Mouse (Mus musculus) forebrain, embryonic 14.5 days (tissue): ENCODE results near the gene Trim67. TPM values are rescaled to one million over a fixed set of nuclear protein-coding genes. Genes with fewer than 3 reads are reported as not detected.
"Not testable (repeated sequence)": the region's sequence is repeated elsewhere in the genome, so short reads cannot be mapped to it uniquely, and the experiment has no call there.

Experiments used
- ATAC-seq: fragments of 200-750 bp; cut with Nextera tagmentation; 2 replicates; pipeline ENCODE4 v1.8.0; 2017; ENCODE audit warnings: mild to moderate bottlenecking, moderate library complexity
- DNase-seq: peaks from one replicate; pipeline ENCODE4 v3.0.0-alpha.2; 2015; ENCODE audit warnings: low spot score
- H3K27ac ChIP-seq: fragments of 300-500 bp; sonication (generic); 2 replicates; pipeline ENCODE4 v1.5.1; 2014; ENCODE audit warnings: low read depth, mild to moderate bottlenecking, control low read depth, low read length, moderate library complexity
- H3K27me3 ChIP-seq: fragments of 300-500 bp; sonication (generic); replicated peaks from 2 replicates; pipeline ENCODE4 v1.6.1; 2014; ENCODE audit warnings: low read length, control low read depth, mixed read lengths; ENCODE audit not compliant: control insufficient read depth, insufficient read depth
- H3K36me3 ChIP-seq: fragments of 300-500 bp; sonication (generic); 2 replicates; pipeline ENCODE4 v1.6.1; 2014; ENCODE audit warnings: low read length, control low read depth; ENCODE audit not compliant: control insufficient read depth, insufficient read depth
- H3K4me1 ChIP-seq: fragments of 300-500 bp; sonication (generic); 2 replicates; pipeline ENCODE4 v1.6.1; 2014; ENCODE audit warnings: antibody characterized with exemption, low read length, control low read depth; ENCODE audit not compliant: control insufficient read depth, insufficient read depth
- H3K4me2 ChIP-seq: fragments of 300-500 bp; sonication (generic); 2 replicates; pipeline ENCODE4 v1.6.1; 2014; ENCODE audit warnings: mild to moderate bottlenecking, control low read depth, low read length
- H3K4me3 ChIP-seq: fragments of 300-500 bp; sonication (generic); 2 replicates; pipeline ENCODE4 v1.5.1; 2014; ENCODE audit warnings: low read depth, low read length, control low read depth
- H3K9ac ChIP-seq: fragments of 300-500 bp; sonication (generic); 2 replicates; pipeline ENCODE4 v1.6.1; 2014; ENCODE audit warnings: mild to moderate bottlenecking, low read length, control low read depth, moderate library complexity
- H3K9me3 ChIP-seq: fragments of 300-500 bp; sonication (generic); replicated peaks from 2 replicates; pipeline ENCODE4 v1.6.1; 2016; ENCODE audit warnings: low read length, control low read depth, mixed read lengths; ENCODE audit not compliant: control insufficient read depth
- WGBS: fragments of 180-500 bp; shearing (Covaris S2); extraction: QIAGEN DNeasy Blood & Tissue Kit; methylation state at CpG from one replicate; pipeline ENCODE4 v1.1.7; 2014; 5-methylcytosine and 5-hydroxymethylcytosine counted together
- polyA plus RNA-seq: library from polyadenylated mRNA; unstranded; fragments of >200 nt; fragmentation: Nextera tagmentation; extraction: Ambion mirVana; gene quantifications from 2 replicates; pipeline ENCODE4 v1.2.1, GENCODE M21; 2014

Trim67 gene
- polyA plus RNA-seq, 1 experiment from 2014 or later, result 16.5 TPM

- H3K9ac ChIP-seq, result not testable (repeated sequence)
- WGBS, result 93% methylated on average over 1 of the region's 1 CpGs
Observed at GRCm38 (mm10) chr8:124842929-124843328, 50.0 kb downstream of the Trim67 start.

GRCm38 (mm10) chr8:124845131-124845530 lies 52.2 kb downstream of the Trim67 start:
- no peaks in the 10 kb centered on the region for H3K4me1 ChIP-seq
- ATAC-seq (no peak), DNase-seq (no peak)
- no peak overlapping the region for H3K4me3 ChIP-seq
- H3K27me3 ChIP-seq, result no peaks in the 10 kb centered on the region
- no peak overlapping the region for H3K27ac ChIP-seq
- WGBS, result 73% methylated on average over 3 of the region's 3 CpGs
- H3K9me3 ChIP-seq, result no peaks in the 10 kb centered on the region
- no peak overlapping the region for H3K4me2 ChIP-seq
- peaks cover 36% of the 10 kb centered on the region for H3K36me3 ChIP-seq
- no peak overlapping the region for H3K9ac ChIP-seq

More at GRCm38 (mm10) chr8:124842929-124843328, 50.0 kb downstream of the Trim67 start:
- H3K4me2 ChIP-seq, H3K4me1 ChIP-seq, H3K27ac ChIP-seq, DNase-seq, ATAC-seq, H3K27me3 ChIP-seq, H3K4me3 ChIP-seq, H3K9me3 ChIP-seq: not testable (repeated sequence)
- peaks cover 57% of the 10 kb centered on the region for H3K36me3 ChIP-seq

GRCm38 (mm10) chr8:124845573-124845972 lies 52.7 kb downstream of the Trim67 start:
- no peaks in the 10 kb centered on the region for H3K9me3 ChIP-seq
- no peak overlapping the region for H3K4me3 ChIP-seq
- no peaks in the 10 kb centered on the region for H3K27me3 ChIP-seq
- ATAC-seq (no peak), DNase-seq (no peak)
- peaks cover 31% of the 10 kb centered on the region for H3K36me3 ChIP-seq
- 94% methylated on average over 5 of the region's 5 CpGs for WGBS
- no peak overlapping the region for H3K27ac ChIP-seq
- no peak overlapping the region for H3K4me2 ChIP-seq
- H3K4me1 ChIP-seq, result no peaks in the 10 kb centered on the region
- H3K9ac ChIP-seq, result no peak overlapping the region

DNA sequence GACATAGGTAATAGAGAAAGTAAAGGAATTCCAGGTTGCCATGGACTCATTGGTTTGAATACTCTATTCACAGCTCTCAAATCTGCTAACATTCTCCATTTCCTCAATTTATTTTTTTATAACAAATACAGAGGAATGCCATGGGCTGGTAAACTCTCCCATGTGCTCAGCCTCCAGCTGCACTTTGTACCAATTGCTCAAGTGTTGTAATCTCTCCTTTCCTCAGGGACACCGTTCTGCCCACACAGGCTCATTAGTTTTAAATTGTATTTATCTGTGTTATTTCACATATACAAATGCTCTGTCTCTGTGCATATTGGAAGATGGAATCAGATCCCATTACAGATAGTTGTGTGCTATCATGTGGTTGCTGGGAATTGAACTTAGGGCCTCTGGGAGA lies 60.6 kb downstream of the Trim67 start:
- DNase-seq, result no peak
- no peaks in the 10 kb centered on the region for H3K27me3 ChIP-seq
- H3K36me3 ChIP-seq, result peaks cover 39% of the 10 kb centered on the region
- WGBS, result 97% methylated on average over 1 of the region's 1 CpGs
- no peak overlapping the region for H3K9ac ChIP-seq
- H3K4me3 ChIP-seq, result no peak overlapping the region
- H3K4me2 ChIP-seq, result no peak overlapping the region
- no peaks in the 10 kb centered on the region for H3K4me1 ChIP-seq
- ATAC-seq, result no peak
- H3K9me3 ChIP-seq, result peaks cover 11% of the 10 kb centered on the region; the same call in 1 of the 2 replicates
- no peak overlapping the region for H3K27ac ChIP-seq

- Histone ChIP-seq H3K9ac (no peak overlapping the region), H3K9me3 (no peaks in the 10 kb centered on the region; the same call in 1 of the 2 replicates), H3K4me3 (no peak overlapping the region), H3K27me3 (no peaks in the 10 kb centered on the region), H3K4me1 (peaks cover 7% of the 10 kb centered on the region), H3K4me2 (no peak overlapping the region), H3K36me3 (peaks cover 49% of the 10 kb centered on the region), H3K27ac (no peak overlapping the region)
- DNase-seq (no peak), ATAC-seq (no peak)
Observed at GRCm38 (mm10) chr8:124859466-124859865, 66.6 kb downstream of the Trim67 start.

GRCm38 (mm10) chr8:124860188-124860587 lies 67.3 kb downstream of the Trim67 start:
- H3K36me3 ChIP-seq, result peaks cover 43% of the 10 kb centered on the region
- H3K4me1 ChIP-seq, result peaks cover 7% of the 10 kb centered on the region
- H3K4me2 ChIP-seq, result no peak overlapping the region
- no peak overlapping the region for H3K9ac ChIP-seq
- H3K27ac ChIP-seq, result no peak overlapping the region
- H3K9me3 ChIP-seq, result no peaks in the 10 kb centered on the region; the same call in 1 of the 2 replicates
- 95% methylated on average over 3 of the region's 3 CpGs for WGBS
- H3K27me3 ChIP-seq, result no peaks in the 10 kb centered on the region
- no peak for ATAC-seq
- no peak for DNase-seq
- H3K4me3 ChIP-seq, result no peak overlapping the region

DNA sequence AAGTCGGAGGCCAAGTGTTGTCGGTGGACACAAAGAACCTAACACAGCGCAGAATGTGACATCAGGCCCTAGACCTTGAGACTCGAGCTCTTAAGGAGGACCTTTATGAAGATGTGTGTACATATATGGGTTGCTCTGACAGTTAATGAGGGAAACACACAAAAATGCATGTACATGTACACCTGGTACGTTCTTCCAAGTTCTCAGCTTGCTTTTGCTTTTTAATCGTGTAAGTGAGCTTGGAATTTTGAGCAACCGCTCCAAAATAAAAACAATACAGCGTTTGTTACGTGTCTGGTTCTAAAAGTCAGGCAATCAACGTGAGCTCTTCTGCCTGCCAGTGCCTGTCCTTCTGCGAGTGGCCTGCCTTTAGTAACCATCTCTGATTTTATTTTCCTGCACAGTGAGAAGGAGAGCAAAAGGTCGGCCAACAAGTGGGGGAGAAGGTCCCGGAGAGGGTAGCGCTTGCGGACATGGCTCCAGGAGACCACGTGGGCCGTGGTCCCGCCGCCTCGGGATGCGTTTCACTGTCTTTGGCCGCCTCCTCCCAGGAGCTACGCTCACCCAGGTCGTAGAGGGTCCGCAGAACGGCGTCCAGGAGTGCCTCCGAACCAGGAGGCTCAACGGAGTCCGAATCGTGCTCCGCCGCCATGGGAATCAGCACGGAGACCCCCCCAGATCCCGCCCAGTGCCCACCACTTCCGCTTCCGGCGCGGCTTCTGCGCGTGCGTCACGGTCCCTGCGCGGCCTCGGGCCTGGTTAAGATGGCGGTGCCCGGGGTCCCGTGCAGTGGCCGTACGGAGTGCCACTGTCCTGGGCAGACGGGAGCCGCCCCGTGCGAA lies 69.7 kb downstream of the Trim67 start, which contains the start of the genes Gnpat and 2810004N23Rik:
Gene Gnpat, plus strand, starts transcription at position 713 of the 842 bp plus-strand sequence.
Gene 2810004N23Rik, minus strand, starts transcription at position 800 of the 842 bp plus-strand sequence.
- Histone ChIP-seq H3K4me2 (peak within 1 kb of the TSS; percentile 80), H3K9me3 (no peaks in the 10 kb centered on the region), H3K4me1 (peaks cover 7% of the 10 kb centered on the region), H3K9ac (peak within 1 kb of the TSS; percentile 81), H3K4me3 (peak within 1 kb of the TSS; percentile 64), H3K36me3 (peaks cover 29% of the 10 kb centered on the region), H3K27ac (peak within 1 kb of the TSS; percentile 83), H3K27me3 (no peaks in the 10 kb centered on the region)
- ATAC-seq (peak; percentile 99), DNase-seq (peak; percentile 94)
- WGBS, result 2% methylated on average over 55 of the region's 55 CpGs

DNA sequence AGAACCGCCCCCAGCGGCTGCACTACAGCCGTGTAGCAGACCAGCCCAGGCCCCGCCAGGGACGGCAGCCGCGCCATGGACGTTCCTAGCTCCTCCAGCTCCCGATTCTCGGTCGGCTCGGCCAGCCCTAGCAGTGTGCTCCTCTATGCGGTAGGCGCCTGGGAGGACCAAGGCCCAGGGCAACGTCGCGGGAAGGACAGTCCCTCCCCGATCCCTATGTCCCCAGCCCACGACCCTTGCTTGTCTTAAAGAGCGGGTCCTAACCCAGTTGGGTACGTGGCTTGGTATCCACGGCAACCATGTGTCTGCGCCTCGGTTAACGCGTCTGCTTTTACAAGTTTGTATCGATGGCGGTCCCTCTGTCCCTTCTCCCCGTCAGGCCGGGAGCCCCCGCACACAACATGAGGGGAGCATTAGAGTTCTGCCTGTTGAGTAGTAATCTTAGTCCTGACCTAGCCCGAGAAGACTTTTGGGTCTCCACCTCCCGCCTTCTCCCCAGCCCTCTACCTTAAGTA lies 70.3 kb downstream of the Trim67 start:
- ATAC-seq (peak; percentile 86), DNase-seq (no peak)
- Histone ChIP-seq H3K27ac (peak overlapping the region; percentile 83), H3K4me1 (peaks cover 7% of the 10 kb centered on the region), H3K27me3 (no peaks in the 10 kb centered on the region), H3K9ac (peak overlapping the region; percentile 81), H3K4me2 (peak overlapping the region; percentile 80), H3K36me3 (peaks cover 23% of the 10 kb centered on the region), H3K9me3 (no peaks in the 10 kb centered on the region), H3K4me3 (peak overlapping the region; percentile 64)
- under 1% methylated on average over 33 of the region's 33 CpGs for WGBS

GRCm38 (mm10) chr8:124863729-124864128 lies 70.8 kb downstream of the Trim67 start:
- peaks cover 7% of the 10 kb centered on the region for H3K4me1 ChIP-seq
- ATAC-seq, result no peak
- peak overlapping the region; percentile 80 for H3K4me2 ChIP-seq
- no peak for DNase-seq
- H3K27me3 ChIP-seq, result no peaks in the 10 kb centered on the region
- H3K36me3 ChIP-seq, result peaks cover 19% of the 10 kb centered on the region
- WGBS, result 14% methylated on average over 8 of the region's 8 CpGs
- no peak overlapping the region for H3K27ac ChIP-seq
- no peaks in the 10 kb centered on the region for H3K9me3 ChIP-seq
- H3K9ac ChIP-seq, result peak overlapping the region; percentile 81
- peak overlapping the region; percentile 64 for H3K4me3 ChIP-seq
